Mouse (Mus musculus) embryonic facial prominence, embryonic 12.5 days (tissue): ENCODE measurements around the gene Zfp541. TPM values are rescaled to one million over a fixed set of nuclear protein-coding genes. Genes with fewer than 3 reads are reported as not detected.

Experiments used
- ATAC-seq: fragments of 200-750 bp; cut with Nextera tagmentation; 2 replicates; pipeline ENCODE4 v1.8.0; 2017; ENCODE audit not compliant: insufficient number of reproducible peaks, insufficient read depth, low FRiP score, low TSS enrichment
- H3K27ac ChIP-seq: fragments of 300-500 bp; sonication (generic); 2 replicates; pipeline ENCODE4 v1.5.1; 2016; ENCODE audit warnings: mild to moderate bottlenecking
- H3K27me3 ChIP-seq: fragments of 300-500 bp; sonication (generic); 2 replicates; pipeline ENCODE4 v1.6.1; 2016; ENCODE audit warnings: mild to moderate bottlenecking, moderate library complexity
- H3K36me3 ChIP-seq: fragments of 300-500 bp; sonication (generic); 2 replicates; pipeline ENCODE4 v1.6.1; 2016; ENCODE audit warnings: mild to moderate bottlenecking
- H3K4me1 ChIP-seq: fragments of 300-500 bp; sonication (generic); 2 replicates; pipeline ENCODE4 v1.6.1; 2016
- H3K4me2 ChIP-seq: fragments of 300-500 bp; sonication (generic); replicated peaks from 2 replicates; pipeline ENCODE4 v1.6.1; 2016; ENCODE audit warnings: mild to moderate bottlenecking, moderate library complexity
- H3K4me3 ChIP-seq: fragments of 300-500 bp; sonication (generic); 2 replicates; pipeline ENCODE4 v1.5.1; 2016; ENCODE audit warnings: mild to moderate bottlenecking
- H3K9ac ChIP-seq: fragments of 300-500 bp; sonication (generic); 2 replicates; pipeline ENCODE4 v1.6.1; 2016; ENCODE audit warnings: mild to moderate bottlenecking, moderate library complexity
- H3K9me3 ChIP-seq: fragments of 300-500 bp; sonication (generic); 2 replicates; pipeline ENCODE4 v1.6.1; 2016; ENCODE audit warnings: mild to moderate bottlenecking, moderate library complexity
- WGBS: fragments of 180-500 bp; shearing (Covaris S2); methylation state at CpG from one replicate; pipeline ENCODE4 v1.1.7; 2016; 5-methylcytosine and 5-hydroxymethylcytosine counted together
- polyA plus RNA-seq: library from polyadenylated mRNA; unstranded; fragments of >200 nt; fragmentation: Nextera tagmentation; extraction: Ambion mirVana; gene quantifications from 2 replicates; pipeline ENCODE4 v1.2.1, GENCODE M21; 2016

Zfp541 gene
- polyA plus RNA-seq, result 0.05 and 0.18 TPM in 2 replicates

GRCm38 (mm10) chr7:16061219-16062098 is at the start of gene Zfp541:
Gene Zfp541 (plus strand): TSS chr7:16061814.
- Histone ChIP-seq H3K27me3 (peaks cover 15% of the 10 kb centered on the region), H3K9ac (no peak within 1 kb of the TSS), H3K4me1 (no peaks in the 10 kb centered on the region), H3K4me2 (peak within 1 kb of the TSS; percentile 35), H3K27ac (no peak within 1 kb of the TSS), H3K9me3 (peaks cover 9% of the 10 kb centered on the region; the same call in 1 of the 2 replicates), H3K36me3 (no peaks in the 10 kb centered on the region), H3K4me3 (peak within 1 kb of the TSS; percentile 15; the same call in 1 of the 2 replicates)
- no peak for ATAC-seq
- WGBS, result 50% methylated on average over 69 of the region's 80 CpGs

DNA sequence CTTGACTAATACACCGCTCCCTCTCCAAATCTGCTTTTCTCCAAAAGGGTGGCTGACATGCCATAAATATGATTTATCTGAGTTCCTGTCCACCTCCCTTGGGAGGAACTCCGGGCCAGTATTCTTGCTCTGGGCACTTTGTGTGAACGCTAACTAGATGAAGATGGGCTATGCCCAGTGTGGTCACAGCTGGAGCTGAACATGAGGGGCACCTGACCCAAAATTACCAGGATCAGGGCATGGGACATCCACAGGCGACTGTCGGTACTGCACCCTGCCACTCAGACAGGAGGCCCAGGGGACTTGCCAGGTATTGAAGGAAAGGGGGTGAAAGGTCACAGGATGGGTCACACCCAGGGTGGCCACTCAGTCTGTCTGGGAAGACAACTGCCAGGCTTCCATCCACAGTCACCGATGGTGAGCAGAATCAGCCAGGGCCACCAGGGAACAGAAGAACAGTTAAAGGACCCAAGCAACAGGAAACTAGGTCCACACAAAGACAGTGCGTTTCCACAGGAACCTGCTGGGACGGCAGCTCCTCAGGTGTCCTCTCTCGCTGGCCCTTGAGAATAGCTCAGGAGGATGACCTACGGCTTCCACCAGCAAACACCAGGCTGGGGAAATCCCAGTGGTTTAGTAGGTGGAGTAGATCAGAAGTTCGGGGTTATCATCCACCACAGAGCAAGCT is 48.9 kb upstream of the Zfp541 start:
- 81% methylated on average over 11 of the region's 11 CpGs for WGBS
- peaks cover 7% of the 10 kb centered on the region; the same call in 1 of the 2 replicates for H3K4me1 ChIP-seq
- H3K9me3 ChIP-seq, result no peaks in the 10 kb centered on the region
- no peak overlapping the region for H3K4me3 ChIP-seq
- no peak overlapping the region for H3K27ac ChIP-seq
- no peaks in the 10 kb centered on the region for H3K27me3 ChIP-seq
- no peak for ATAC-seq
- no peak overlapping the region for H3K4me2 ChIP-seq
- peaks cover 5% of the 10 kb centered on the region; the same call in 1 of the 2 replicates for H3K36me3 ChIP-seq
- H3K9ac ChIP-seq, result no peak overlapping the region

DNA sequence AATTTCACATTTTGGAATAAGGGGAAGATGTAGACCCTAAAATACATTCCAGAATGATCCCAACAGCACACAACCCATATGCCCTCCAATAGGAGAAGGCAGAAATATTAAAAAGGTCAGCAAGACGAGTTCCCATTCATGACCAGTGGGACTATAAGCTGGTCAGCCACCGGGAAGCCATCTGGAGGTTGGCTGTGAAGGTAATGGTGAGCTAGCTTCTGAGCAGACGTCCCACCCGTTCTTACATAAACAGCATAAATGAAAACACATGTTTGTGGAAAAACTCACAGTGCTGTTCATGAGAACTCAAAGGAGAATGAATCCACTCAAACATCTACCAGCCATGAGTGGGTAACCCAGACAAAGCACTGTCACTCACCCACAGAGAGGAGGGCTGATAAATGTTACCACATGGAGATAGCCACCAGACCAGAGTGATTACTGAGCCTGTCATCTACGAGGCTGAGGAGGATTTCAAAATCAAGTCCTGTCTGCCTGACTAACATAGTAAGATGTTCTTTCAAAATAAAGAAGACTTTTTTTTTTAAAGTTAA is 47.8 kb upstream of the Zfp541 start:
- Histone ChIP-seq H3K4me3 (no peak overlapping the region), H3K9ac (no peak overlapping the region), H3K9me3 (no peaks in the 10 kb centered on the region), H3K36me3 (peaks cover 5% of the 10 kb centered on the region; the same call in 1 of the 2 replicates), H3K4me1 (peaks cover 7% of the 10 kb centered on the region; the same call in 1 of the 2 replicates), H3K27ac (peak overlapping the region; percentile 12; the same call in 1 of the 2 replicates), H3K4me2 (no peak overlapping the region), H3K27me3 (no peaks in the 10 kb centered on the region)
- WGBS, result 36% methylated on average over 5 of the region's 5 CpGs
- ATAC-seq, result no peak

GRCm38 (mm10) chr7:16014521-16015175 is 47.0 kb upstream of the Zfp541 start:
- no peak overlapping the region for H3K9ac ChIP-seq
- ATAC-seq, result no peak
- no peaks in the 10 kb centered on the region for H3K27me3 ChIP-seq
- no peaks in the 10 kb centered on the region for H3K9me3 ChIP-seq
- peak overlapping the region; percentile 12; the same call in 1 of the 2 replicates for H3K27ac ChIP-seq
- WGBS, result 91% methylated on average over 8 of the region's 8 CpGs
- H3K4me1 ChIP-seq, result peaks cover 7% of the 10 kb centered on the region; the same call in 1 of the 2 replicates
- H3K4me3 ChIP-seq, result no peak overlapping the region
- peaks cover 5% of the 10 kb centered on the region; the same call in 1 of the 2 replicates for H3K36me3 ChIP-seq
- H3K4me2 ChIP-seq, result no peak overlapping the region

- Histone ChIP-seq H3K9me3 (no peaks in the 10 kb centered on the region), H3K27ac (no peak overlapping the region), H3K9ac (no peak overlapping the region), H3K4me1 (peaks cover 7% of the 10 kb centered on the region; the same call in 1 of the 2 replicates), H3K27me3 (no peaks in the 10 kb centered on the region), H3K4me2 (no peak overlapping the region), H3K36me3 (peaks cover 5% of the 10 kb centered on the region; the same call in 1 of the 2 replicates), H3K4me3 (no peak overlapping the region)
- 85% methylated on average over 5 of the region's 5 CpGs for WGBS
- no peak for ATAC-seq
These were observed 46.2 kb upstream of the Zfp541 start for GRCm38 (mm10) chr7:16015384-16015783.

- Histone ChIP-seq H3K27ac (no peak overlapping the region), H3K4me1 (peaks cover 7% of the 10 kb centered on the region; the same call in 1 of the 2 replicates), H3K4me2 (no peak overlapping the region), H3K9me3 (no peaks in the 10 kb centered on the region), H3K4me3 (no peak overlapping the region), H3K36me3 (no peaks in the 10 kb centered on the region; the same call in 1 of the 2 replicates), H3K27me3 (no peaks in the 10 kb centered on the region), H3K9ac (no peak overlapping the region)
- 73% methylated on average over 9 of the region's 9 CpGs for WGBS
- no peak for ATAC-seq
These were observed 43.4 kb upstream of the Zfp541 start for GRCm38 (mm10) chr7:16018016-16018810.

DNA sequence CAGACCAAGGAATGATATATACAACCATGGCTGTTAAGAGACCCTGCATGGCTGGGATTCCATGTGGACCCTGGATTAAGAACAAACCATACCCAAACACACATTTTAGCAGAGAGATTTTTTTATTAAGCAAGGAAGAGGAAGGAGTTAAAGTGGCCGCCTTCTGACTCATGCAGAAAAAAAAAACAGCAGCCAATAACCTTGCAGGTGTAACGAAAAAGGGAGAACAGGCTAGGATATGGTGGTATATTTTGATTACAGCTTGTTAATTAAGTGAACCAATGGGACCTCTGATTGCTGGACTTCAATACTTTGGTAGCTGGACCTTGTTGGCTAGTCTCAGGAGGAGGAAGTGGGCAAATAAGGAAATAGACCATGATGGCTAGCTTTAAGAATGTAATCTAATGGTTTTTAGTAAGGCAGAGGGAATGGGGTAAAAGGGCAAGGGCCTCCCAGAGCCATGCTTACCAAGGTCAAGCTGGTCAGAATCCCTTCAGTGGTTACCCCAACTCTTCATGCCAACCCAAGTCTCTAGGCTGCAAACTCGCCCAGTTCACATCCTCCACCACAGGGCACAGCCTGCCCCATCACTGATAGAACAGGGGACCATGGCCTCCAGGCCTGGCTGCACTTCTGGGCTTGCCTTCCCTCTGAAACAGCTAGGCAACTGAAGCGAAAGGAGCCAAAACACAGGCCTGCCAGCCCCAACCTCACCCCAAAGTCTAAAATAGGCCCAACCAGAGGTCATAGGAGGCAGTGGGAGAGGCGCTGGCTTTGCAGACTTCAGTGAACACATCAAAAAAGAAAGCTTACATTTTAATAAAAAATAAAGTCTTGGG is 42.1 kb upstream of the Zfp541 start:
- ATAC-seq, result no peak
- Histone ChIP-seq H3K9me3 (no peaks in the 10 kb centered on the region), H3K4me3 (no peak overlapping the region), H3K9ac (no peak overlapping the region), H3K27me3 (no peaks in the 10 kb centered on the region), H3K4me1 (no peaks in the 10 kb centered on the region), H3K4me2 (no peak overlapping the region), H3K27ac (no peak overlapping the region), H3K36me3 (no peaks in the 10 kb centered on the region; the same call in 1 of the 2 replicates)
- 87% methylated on average over 5 of the region's 5 CpGs for WGBS

- Histone ChIP-seq H3K9me3 (no peaks in the 10 kb centered on the region), H3K27ac (no peak overlapping the region), H3K4me1 (no peaks in the 10 kb centered on the region), H3K4me3 (no peak overlapping the region), H3K9ac (no peak overlapping the region), H3K4me2 (no peak overlapping the region), H3K36me3 (no peaks in the 10 kb centered on the region), H3K27me3 (no peaks in the 10 kb centered on the region)
- WGBS, result 95% methylated on average over 8 of the region's 8 CpGs
- ATAC-seq, result no peak
These were observed 36.9 kb upstream of the Zfp541 start for GRCm38 (mm10) chr7:16024603-16025222.

- Histone ChIP-seq H3K4me3 (no peak overlapping the region), H3K9ac (no peak overlapping the region), H3K4me1 (no peaks in the 10 kb centered on the region), H3K36me3 (peaks cover 19% of the 10 kb centered on the region), H3K27ac (no peak overlapping the region), H3K27me3 (no peaks in the 10 kb centered on the region), H3K4me2 (no peak overlapping the region), H3K9me3 (peaks cover 5% of the 10 kb centered on the region; the same call in 1 of the 2 replicates)
- WGBS, result 89% methylated on average over 6 of the region's 6 CpGs
- ATAC-seq, result no peak
These were observed 33.3 kb upstream of the Zfp541 start for GRCm38 (mm10) chr7:16028102-16028927.
